Mouse (Mus musculus): ENCODE results near the gene Usp39. TPM values are rescaled to one million over a fixed set of nuclear protein-coding genes. Genes with fewer than 3 reads are reported as not detected.

The Usp39 gene
- total and polyA plus RNA-seq, 2 experiments from 2014 or later = 39.0 to 52.6 TPM

- no peak for DNase-seq
- H3K9ac ChIP-seq = no peak overlapping the region
- no peak overlapping the region for H3K4me3 ChIP-seq (ENCODE audit: low read depth, low read length)
- no peaks in the 10 kb centered on the region for H3K4me1 ChIP-seq (ENCODE audit: insufficient read depth)
- ATAC-seq = no peak
- WGBS = 89% methylated on average over 3 of the region's 3 CpGs
- H3K4me2 ChIP-seq (ENCODE audit: low read depth) = no peak overlapping the region
- H3K27ac ChIP-seq (ENCODE audit: low read depth, low read length) = no peak overlapping the region
- H3K27me3 ChIP-seq (ENCODE audit: insufficient read depth, low read length) = no peaks in the 10 kb centered on the region
- H3K36me3 ChIP-seq (ENCODE audit: insufficient read depth) = peaks cover 73% of the 10 kb centered on the region
- H3K9me3 ChIP-seq (ENCODE audit: low read length) = no peaks in the 10 kb centered on the region
- no peak for TF ChIP-seq CTCF (IDR thresholded peaks at IDR 0.05; ENCODE audit: low read depth)
These were observed 22.0 kb downstream of the Usp39 start for GRCm38 (mm10) chr6:72322936-72323335.

GRCm38 (mm10) chr6:72319019-72319418 is 26.0 kb downstream of the Usp39 start:
- DNase-seq = peak; percentile 54
- Histone ChIP-seq H3K9ac (no peak overlapping the region), H3K27ac (ENCODE audit: low read depth, low read length) (no peak overlapping the region), H3K27me3 (ENCODE audit: insufficient read depth, low read length) (no peaks in the 10 kb centered on the region), H3K9me3 (ENCODE audit: low read length) (no peaks in the 10 kb centered on the region), H3K36me3 (ENCODE audit: insufficient read depth) (peaks cover 67% of the 10 kb centered on the region), H3K4me2 (ENCODE audit: low read depth) (no peak overlapping the region), H3K4me1 (ENCODE audit: insufficient read depth) (no peaks in the 10 kb centered on the region), H3K4me3 (ENCODE audit: low read depth, low read length) (no peak overlapping the region)
- 82% methylated on average over 11 of the region's 11 CpGs for WGBS
- peak; percentile 63 for TF ChIP-seq CTCF (IDR thresholded peaks at IDR 0.05; ENCODE audit: low read depth)
- no peak for ATAC-seq

GRCm38 (mm10) chr6:72318440-72318839 is 26.5 kb downstream of the Usp39 start:
- Histone ChIP-seq H3K9me3 (ENCODE audit: low read length) (no peaks in the 10 kb centered on the region), H3K9ac (no peak overlapping the region), H3K4me3 (ENCODE audit: low read depth, low read length) (no peak overlapping the region), H3K4me1 (ENCODE audit: insufficient read depth) (no peaks in the 10 kb centered on the region), H3K27me3 (ENCODE audit: insufficient read depth, low read length) (no peaks in the 10 kb centered on the region), H3K36me3 (ENCODE audit: insufficient read depth) (peaks cover 63% of the 10 kb centered on the region), H3K4me2 (ENCODE audit: low read depth) (no peak overlapping the region), H3K27ac (ENCODE audit: low read depth, low read length) (no peak overlapping the region)
- no peak for TF ChIP-seq CTCF (IDR thresholded peaks at IDR 0.05; ENCODE audit: low read depth)
- WGBS = 93% methylated on average over 5 of the region's 5 CpGs
- DNase-seq (no peak), ATAC-seq (no peak)

- Histone ChIP-seq H3K27ac (ENCODE audit: low read depth, low read length) (no peak overlapping the region), H3K4me2 (ENCODE audit: low read depth) (no peak overlapping the region), H3K4me1 (ENCODE audit: insufficient read depth) (no peaks in the 10 kb centered on the region), H3K27me3 (ENCODE audit: insufficient read depth, low read length) (no peaks in the 10 kb centered on the region), H3K36me3 (ENCODE audit: insufficient read depth) (peaks cover 48% of the 10 kb centered on the region), H3K9me3 (ENCODE audit: low read length) (no peaks in the 10 kb centered on the region), H3K9ac (no peak overlapping the region), H3K4me3 (ENCODE audit: low read depth, low read length) (no peak overlapping the region)
- ATAC-seq (no peak), DNase-seq (no peak)
- no peak for TF ChIP-seq CTCF (IDR thresholded peaks at IDR 0.05; ENCODE audit: low read depth)
- WGBS = 81% methylated on average over 1 of the region's 1 CpGs
These were observed 28.9 kb downstream of the Usp39 start for GRCm38 (mm10) chr6:72316044-72316443.

- 88% methylated on average over 2 of the region's 2 CpGs for WGBS
These were observed 29.6 kb downstream of the Usp39 start for GRCm38 (mm10) chr6:72315384-72315783.

GRCm38 (mm10) chr6:72313124-72313867 is 31.7 kb downstream of the Usp39 start:
- Histone ChIP-seq H3K9me3 (ENCODE audit: low read length) (no peaks in the 10 kb centered on the region), H3K4me1 (ENCODE audit: insufficient read depth) (no peaks in the 10 kb centered on the region), H3K27me3 (ENCODE audit: insufficient read depth, low read length) (no peaks in the 10 kb centered on the region), H3K4me3 (ENCODE audit: low read depth, low read length) (no peak overlapping the region), H3K4me2 (ENCODE audit: low read depth) (no peak overlapping the region), H3K27ac (ENCODE audit: low read depth, low read length) (no peak overlapping the region), H3K9ac (no peak overlapping the region), H3K36me3 (ENCODE audit: insufficient read depth) (peaks cover 21% of the 10 kb centered on the region)
- DNase-seq (no peak), ATAC-seq (no peak)
- WGBS = 89% methylated on average over 11 of the region's 11 CpGs
- TF ChIP-seq CTCF (IDR thresholded peaks at IDR 0.05; ENCODE audit: low read depth) = no peak

More at GRCm38 (mm10) chr6:72315384-72315783, 29.6 kb downstream of the Usp39 start:
- no peak for ATAC-seq
- Histone ChIP-seq H3K9ac (no peak overlapping the region), H3K4me1 (ENCODE audit: insufficient read depth) (no peaks in the 10 kb centered on the region), H3K4me3 (ENCODE audit: low read depth, low read length) (no peak overlapping the region), H3K27me3 (ENCODE audit: insufficient read depth, low read length) (no peaks in the 10 kb centered on the region), H3K9me3 (ENCODE audit: low read length) (no peaks in the 10 kb centered on the region), H3K27ac (ENCODE audit: low read depth, low read length) (no peak overlapping the region), H3K36me3 (ENCODE audit: insufficient read depth) (peaks cover 41% of the 10 kb centered on the region), H3K4me2 (ENCODE audit: low read depth) (no peak overlapping the region)
- TF ChIP-seq CTCF (IDR thresholded peaks at IDR 0.05; ENCODE audit: low read depth) = no peak
- no peak for DNase-seq

- ATAC-seq = no peak
- no peak overlapping the region for H3K4me3 ChIP-seq (ENCODE audit: low read depth, low read length)
- no peak overlapping the region for H3K4me2 ChIP-seq (ENCODE audit: low read depth)
- H3K9ac ChIP-seq = no peak overlapping the region
- no peaks in the 10 kb centered on the region for H3K9me3 ChIP-seq (ENCODE audit: low read length)
- H3K36me3 ChIP-seq (ENCODE audit: insufficient read depth) = peaks cover 12% of the 10 kb centered on the region
- no peaks in the 10 kb centered on the region for H3K4me1 ChIP-seq (ENCODE audit: insufficient read depth)
- no peaks in the 10 kb centered on the region for H3K27me3 ChIP-seq (ENCODE audit: insufficient read depth, low read length)
- TF ChIP-seq CTCF (IDR thresholded peaks at IDR 0.05; ENCODE audit: low read depth) = no peak
- DNase-seq = no peak
- H3K27ac ChIP-seq (ENCODE audit: low read depth, low read length) = no peak overlapping the region
- 92% methylated on average over 3 of the region's 3 CpGs for WGBS
These were observed 32.8 kb downstream of the Usp39 start for GRCm38 (mm10) chr6:72312198-72312597.

Measured in forebrain, postnatal 0 days (tissue).